Mouse (Mus musculus) T-helper 17 cell (primary cell): ENCODE results near the gene Gm5105.

Source experiments
- in situ Hi-C, 2 experiments: fragments of 300-600 bp; cut with MboI, MseI; formaldehyde crosslinking; loops; 1 replicate in 1 of 2; 2 replicates in 1 of 2; pipeline ENCODE4 v1.15.1; 2025; ENCODE audit warnings: high pct_unique_total_duplicates in 2 of 2

The Gm5105 gene

GRCm38 (mm10) chr3:138029351-138029750, 37.8 kb downstream of the Gm5105 start:
- in situ Hi-C loops, result loop anchor here in 1 of 2 experiments (10.0 kb wide), 1 partner anchor 1095 kb away; no protein-coding TSS in a partner anchor

GRCm38 (mm10) chr3:138027575-138028362, 39.4 kb downstream of the Gm5105 start:
- in situ Hi-C loops, result loop anchor here in 1 of 2 experiments (10.0 kb wide), 1 partner anchor 1093 kb away; no protein-coding TSS in a partner anchor

- in situ Hi-C loops, result loop anchor here in 1 of 2 experiments (10.0 kb wide), 1 partner anchor 1091 kb away; no protein-coding TSS in a partner anchor
These were observed 40.9 kb downstream of the Gm5105 start for GRCm38 (mm10) chr3:138026286-138026685.

- in situ Hi-C loops, result loop anchor here in 1 of 2 experiments (10.0 kb wide), 1 partner anchor 1088 kb away; no protein-coding TSS in a partner anchor
These were observed 44.5 kb downstream of the Gm5105 start for GRCm38 (mm10) chr3:138022651-138023050.

- in situ Hi-C loops, result loop anchor here in 1 of 2 experiments (10.0 kb wide), 1 partner anchor 1087 kb away; no protein-coding TSS in a partner anchor
These were observed 45.2 kb downstream of the Gm5105 start for GRCm38 (mm10) chr3:138022003-138022402.

GRCm38 (mm10) chr3:138016810-138017209, 50.4 kb downstream of the Gm5105 start:
- in situ Hi-C loops, result loop anchor here in 1 of 2 experiments (5.0 kb wide), 1 partner anchor 95 kb away; no protein-coding TSS in a partner anchor

GRCm38 (mm10) chr3:138014725-138015124, 52.5 kb downstream of the Gm5105 start:
- in situ Hi-C loops, result loop anchor here in 1 of 2 experiments (5.0 kb wide), 1 partner anchor 98 kb away; no protein-coding TSS in a partner anchor

GRCm38 (mm10) chr3:138012351-138012750, 54.8 kb downstream of the Gm5105 start:
- in situ Hi-C loops, result no loop called here

- in situ Hi-C loops, result no loop called here
These were observed 59.0 kb downstream of the Gm5105 start for GRCm38 (mm10) chr3:138008152-138008551.

GRCm38 (mm10) chr3:138006896-138007295, 60.3 kb downstream of the Gm5105 start:
- in situ Hi-C loops, result no loop called here

GRCm38 (mm10) chr3:138003264-138003663, 63.9 kb downstream of the Gm5105 start:
- in situ Hi-C loops, result no loop called here

GRCm38 (mm10) chr3:138002545-138002944, 64.6 kb downstream of the Gm5105 start:
- in situ Hi-C loops, result no loop called here

GRCm38 (mm10) chr3:138001865-138002264, 65.3 kb downstream of the Gm5105 start:
- in situ Hi-C loops, result no loop called here

GRCm38 (mm10) chr3:138000724-138001069, 66.5 kb downstream of the Gm5105 start:
- in situ Hi-C loops, result no loop called here

GRCm38 (mm10) chr3:138000062-138000723, 67.0 kb downstream of the Gm5105 start:
- in situ Hi-C loops, result no loop called here

- in situ Hi-C loops, result no loop called here
These were observed 67.9 kb downstream of the Gm5105 start for GRCm38 (mm10) chr3:137999224-137999790.
